Comparison of ENCODE assay signal across 25 mouse cellular contexts in genomic region chr12:72937537-72938120, GRCm38 (mm10). TPM values are rescaled to one million over a fixed set of nuclear protein-coding genes. Genes with fewer than 3 reads are reported as not detected.
DNase-seq lines count a peak whose midpoint lies in the region; ATAC-seq and TF ChIP-seq lines count a peak whose summit lies in the region.
"Had no signal": no experiment of that assay in that cellular context is flagged by ENCODE, and none has a peak within 500 bp of the region (broad histone marks: within the 10 kb centered on the region; RNA-seq: fewer than 3 reads in every experiment).

No protein-coding gene starts in this region.

- no peak overlapping the region for H3K4me2 ChIP-seq in forebrain, embryonic 12.5 days
- H3K4me2 ChIP-seq in lung, embryonic 14.5 days = no peak overlapping the region
- H3K4me2 ChIP-seq in lung, postnatal 0 days (replicated peaks; ENCODE audit: low read depth, low read length) = no peak overlapping the region
- H3K4me2 ChIP-seq in limb, embryonic 11.5 days (ENCODE audit: low read depth, severe bottlenecking) = no peak overlapping the region
- H3K4me2 ChIP-seq: kidney, embryonic 15.5 days; limb, embryonic 12.5 days; liver, embryonic 12.5 days; midbrain, embryonic 12.5 days had no signal

- H3K27me3 ChIP-seq in forebrain, embryonic 10.5 days (ENCODE audit: poor library complexity, severe bottlenecking) = peaks cover 87% of the 10 kb centered on the region
- H3K27me3 ChIP-seq in forebrain, embryonic 12.5 days = peaks cover 82% of the 10 kb centered on the region
- H3K27me3 ChIP-seq in lung, embryonic 14.5 days (ENCODE audit: insufficient read depth, low read length) = peaks cover 70% of the 10 kb centered on the region
- H3K27me3 ChIP-seq in lung, postnatal 0 days (replicated peaks; ENCODE audit: insufficient read depth, low read length) = peaks cover 43% of the 10 kb centered on the region
- H3K27me3 ChIP-seq in limb, embryonic 11.5 days (ENCODE audit: control insufficient read depth, insufficient read depth, low read length) = peaks cover 65% of the 10 kb centered on the region
- peaks cover 10% of the 10 kb centered on the region for H3K27me3 ChIP-seq in kidney, adult 2 months (replicated peaks; ENCODE audit: control insufficient read depth, insufficient read depth, low read length)

- WGBS in forebrain, embryonic 10.5 days = 2% methylated on average over 19 of the region's 19 CpGs
- WGBS in forebrain, embryonic 12.5 days = 1% methylated on average over 19 of the region's 19 CpGs
- WGBS in lung, embryonic 14.5 days = 2% methylated on average over 19 of the region's 19 CpGs
- WGBS in lung, postnatal 0 days = 5% methylated on average over 19 of the region's 19 CpGs
- WGBS in limb, embryonic 11.5 days = 2% methylated on average over 19 of the region's 19 CpGs
- WGBS in kidney, adult 2 months = 8% methylated on average over 19 of the region's 19 CpGs

- no peak overlapping the region for H3K9ac ChIP-seq in forebrain, embryonic 12.5 days
- H3K9ac ChIP-seq in lung, embryonic 14.5 days = no peak overlapping the region
- H3K9ac ChIP-seq in lung, postnatal 0 days (replicated peaks; ENCODE audit: low read depth) = no peak overlapping the region
- H3K9ac ChIP-seq in limb, embryonic 11.5 days (ENCODE audit: low read length) = no peak overlapping the region
- H3K9ac ChIP-seq: kidney, embryonic 15.5 days; limb, embryonic 12.5 days; liver, embryonic 12.5 days; midbrain, embryonic 12.5 days had no signal

- TF ChIP-seq POLR2A in kidney, adult 2 months (IDR thresholded peaks at IDR 0.05; ENCODE audit: low read depth, low read length) = no peak

- H3K36me3 ChIP-seq in forebrain, embryonic 10.5 days (replicated peaks) = no peaks in the 10 kb centered on the region
- no peaks in the 10 kb centered on the region for H3K36me3 ChIP-seq in forebrain, embryonic 12.5 days (replicated peaks)
- H3K36me3 ChIP-seq in lung, embryonic 14.5 days (ENCODE audit: insufficient read depth) = no peaks in the 10 kb centered on the region
- no peaks in the 10 kb centered on the region for H3K36me3 ChIP-seq in lung, postnatal 0 days (ENCODE audit: insufficient read depth, low read length)
- no peaks in the 10 kb centered on the region for H3K36me3 ChIP-seq in limb, embryonic 11.5 days (ENCODE audit: control insufficient read depth, insufficient read depth, low read length)
- no peaks in the 10 kb centered on the region for H3K36me3 ChIP-seq in kidney, adult 2 months (ENCODE audit: control insufficient read depth, insufficient read depth, low read length)
- H3K36me3 ChIP-seq: G1E; kidney, embryonic 15.5 days; limb, embryonic 12.5 days; liver, embryonic 12.5 days; midbrain, embryonic 12.5 days had no signal

- H3K9me3 ChIP-seq in forebrain, embryonic 10.5 days = no peaks in the 10 kb centered on the region
- H3K9me3 ChIP-seq in forebrain, embryonic 12.5 days = no peaks in the 10 kb centered on the region
- H3K9me3 ChIP-seq in lung, embryonic 14.5 days (ENCODE audit: low read depth, low read length) = no peaks in the 10 kb centered on the region
- no peaks in the 10 kb centered on the region for H3K9me3 ChIP-seq in lung, postnatal 0 days (ENCODE audit: low read length)
- H3K9me3 ChIP-seq in limb, embryonic 11.5 days (ENCODE audit: control insufficient read depth, low read length) = no peaks in the 10 kb centered on the region
- H3K9me3 ChIP-seq: G1E; kidney, embryonic 15.5 days; limb, embryonic 12.5 days; liver, embryonic 12.5 days; midbrain, embryonic 12.5 days had no signal

- ATAC-seq in forebrain, embryonic 12.5 days (ENCODE audit: low FRiP score) = no peak
- no peak for ATAC-seq in lung, embryonic 14.5 days (ENCODE audit: insufficient read depth)
- ATAC-seq in lung, postnatal 0 days = no peak
- no peak for ATAC-seq in limb, embryonic 11.5 days (ENCODE audit: insufficient number of reproducible peaks, low FRiP score, low TSS enrichment, low read depth)
- ATAC-seq: inflammation-experienced regulatory T-cells, adult 6 months; liver, embryonic 12.5 days had no signal

- no peak overlapping the region for H3K27ac ChIP-seq in forebrain, embryonic 10.5 days
- no peak overlapping the region for H3K27ac ChIP-seq in forebrain, embryonic 12.5 days
- no peak overlapping the region for H3K27ac ChIP-seq in lung, embryonic 14.5 days (ENCODE audit: low read depth)
- no peak overlapping the region for H3K27ac ChIP-seq in lung, postnatal 0 days (ENCODE audit: low read length)
- H3K27ac ChIP-seq in limb, embryonic 11.5 days (replicated peaks; ENCODE audit: low read depth, low read length) = no peak overlapping the region
- no peak overlapping the region for H3K27ac ChIP-seq in kidney, adult 2 months (ENCODE audit: insufficient read depth, low read depth, low read length)
- H3K27ac ChIP-seq: kidney, embryonic 15.5 days; limb, embryonic 12.5 days; liver, embryonic 12.5 days; midbrain, embryonic 12.5 days; stomach, postnatal 0 days had no signal

- DNase-seq in forebrain, embryonic 10.5 days (ENCODE audit: extremely low spot score, low spot score) = peak; percentile 43
- peak; percentile 3 for DNase-seq in lung, embryonic 14.5 days
- DNase-seq in lung, postnatal 0 days (ENCODE audit: low spot score) = no peak
- DNase-seq in R1 (ENCODE audit: low read depth, low spot score) = peak; percentile 28
- peak; percentile 51 for DNase-seq in limb, embryonic 11.5 days (ENCODE audit: low spot score)
- no peak for DNase-seq in kidney, adult 2 months
- DNase-seq: adrenal gland, postnatal 36 days; cerebellum, adult 18-20 months; cerebellum, postnatal 36 days; gastrocnemius, postnatal 14 days; heart, adult 18-20 months; lung, adult 2 months; lung, postnatal 4 days had no signal

- no peak for TF ChIP-seq CTCF in lung, embryonic 14.5 days (IDR thresholded peaks at IDR 0.05; ENCODE audit: low read depth)
- no peak for TF ChIP-seq CTCF in lung, postnatal 0 days (IDR thresholded peaks at IDR 0.05)
- no peak for TF ChIP-seq CTCF in kidney, adult 2 months (conservative IDR thresholded peaks at IDR 0.05; ENCODE audit: insufficient read depth, insufficient read length, low read depth, low read length)

- H3K4me1 ChIP-seq in forebrain, embryonic 10.5 days = peaks cover 35% of the 10 kb centered on the region
- peaks cover 10% of the 10 kb centered on the region for H3K4me1 ChIP-seq in forebrain, embryonic 12.5 days
- H3K4me1 ChIP-seq in lung, embryonic 14.5 days (ENCODE audit: insufficient read depth) = no peaks in the 10 kb centered on the region
- H3K4me1 ChIP-seq in lung, postnatal 0 days (ENCODE audit: insufficient read depth, low read depth, low read length) = no peaks in the 10 kb centered on the region
- no peaks in the 10 kb centered on the region for H3K4me1 ChIP-seq in limb, embryonic 11.5 days (ENCODE audit: control insufficient read depth, insufficient read depth, low read length)
- H3K4me1 ChIP-seq in kidney, adult 2 months (ENCODE audit: control insufficient read depth, insufficient read depth, low read length) = no peaks in the 10 kb centered on the region

- TF ChIP-seq EP300 in lung, postnatal 0 days (IDR thresholded peaks at IDR 0.05) = no peak

- no peak overlapping the region for H3K4me3 ChIP-seq in forebrain, embryonic 10.5 days
- no peak overlapping the region for H3K4me3 ChIP-seq in forebrain, embryonic 12.5 days (replicated peaks)
- H3K4me3 ChIP-seq in lung, embryonic 14.5 days (ENCODE audit: low read depth, low read length) = no peak overlapping the region
- no peak overlapping the region for H3K4me3 ChIP-seq in lung, postnatal 0 days (ENCODE audit: low read depth, low read length)
- H3K4me3 ChIP-seq in limb, embryonic 11.5 days (ENCODE audit: low read depth, low read length) = no peak overlapping the region
- no peak overlapping the region for H3K4me3 ChIP-seq in kidney, adult 2 months (ENCODE audit: insufficient read depth, low read depth, low read length)
- H3K4me3 ChIP-seq: kidney, embryonic 15.5 days; limb, embryonic 12.5 days; liver, embryonic 12.5 days; midbrain, embryonic 12.5 days had no signal

RNA-seq across cellular contexts. Expression of gene Six6, which starts 2.1 kb away (rescaled TPM):
- polyA plus RNA-seq in forebrain, embryonic 10.5 days (2016; fragmentation: Nextera tagmentation; extraction: Ambion mirVana) = 3.2 and 8.0 TPM in 2 replicates
- 0.26 and 1.6 TPM in 2 replicates for polyA plus RNA-seq in forebrain, embryonic 12.5 days (2016; fragmentation: Nextera tagmentation; extraction: Ambion mirVana)
- polyA plus RNA-seq in lung, embryonic 14.5 days (2014; fragmentation: Nextera tagmentation; extraction: Ambion mirVana) = not detected in 2 replicates
- polyA plus RNA-seq in lung, postnatal 0 days (2015; fragmentation: Nextera tagmentation; extraction: Ambion mirVana) = not detected in 2 replicates
- polyA plus RNA-seq in limb, embryonic 11.5 days (2014; fragmentation: Nextera tagmentation; extraction: Ambion mirVana) = not detected in 2 replicates
- polyA plus RNA-seq in kidney, adult 2 months (2012; rRNA removed) = not detected in 2 replicates
- polyA plus RNA-seq: G1E; heart, embryonic 14.5 days; inflammation-experienced regulatory T-cells, adult 6 months; kidney, embryonic 15.5 days; large intestine, adult 2 months; limb, embryonic 12.5 days; liver, embryonic 12.5 days; lung, adult 2 months; midbrain, embryonic 12.5 days; stomach, postnatal 0 days; thymus, postnatal 0 days; urinary bladder, adult 2 months had no signal

RNA-seq across cellular contexts. Expression of gene 4930447C04Rik, which starts 2.9 kb away (rescaled TPM):
- 2.6 and 3.8 TPM in 2 replicates for polyA plus RNA-seq in forebrain, embryonic 10.5 days (2016; fragmentation: Nextera tagmentation; extraction: Ambion mirVana)
- 2.3 and 3.2 TPM in 2 replicates for polyA plus RNA-seq in forebrain, embryonic 12.5 days (2016; fragmentation: Nextera tagmentation; extraction: Ambion mirVana)
- polyA plus RNA-seq in lung, embryonic 14.5 days (2014; fragmentation: Nextera tagmentation; extraction: Ambion mirVana) = 0.19 and 0.63 TPM in 2 replicates
- 0.08 and 0.17 TPM in 2 replicates for polyA plus RNA-seq in lung, postnatal 0 days (2015; fragmentation: Nextera tagmentation; extraction: Ambion mirVana)
- polyA plus RNA-seq in limb, embryonic 11.5 days (2014; fragmentation: Nextera tagmentation; extraction: Ambion mirVana) = 2.6 and 4.1 TPM in 2 replicates
- not detected in 2 replicates for polyA plus RNA-seq in kidney, adult 2 months (2012; rRNA removed)
- polyA plus RNA-seq: G1E; inflammation-experienced regulatory T-cells, adult 6 months; large intestine, adult 2 months; lung, adult 2 months had no signal

Comparison
In these comparisons a context has a peak if more than half of its experiments do, and no peak if none do; other contexts are left out.
1. DNase-seq: peak in forebrain, embryonic 10.5 days (single experiment), lung, embryonic 14.5 days (single experiment), R1 (single experiment) and limb, embryonic 11.5 days (single experiment); none in lung, postnatal 0 days (single experiment) and kidney, adult 2 months (single experiment).